Mouse (Mus musculus) embryonic facial prominence, embryonic 10.5 days (tissue): ENCODE results near the gene Mast4. TPM values are rescaled to one million over a fixed set of nuclear protein-coding genes. Genes with fewer than 3 reads are reported as not detected.

Experiments
- DNase-seq: peaks from one replicate; pipeline ENCODE4 v3.0.0-alpha.2; 2017; ENCODE audit warnings: low spot score
- H3K27ac ChIP-seq: fragments of 300-500 bp; sonication (generic); replicated peaks from 2 replicates; pipeline ENCODE4 v1.5.1; 2016; ENCODE audit warnings: mild to moderate bottlenecking
- H3K27me3 ChIP-seq: fragments of 300-500 bp; sonication (generic); replicated peaks from 2 replicates; pipeline ENCODE4 v1.6.1; 2016; ENCODE audit warnings: low read depth, mild to moderate bottlenecking; ENCODE audit not compliant: poor library complexity, severe bottlenecking
- H3K36me3 ChIP-seq: fragments of 300-500 bp; sonication (generic); replicated peaks from 2 replicates; pipeline ENCODE4 v1.6.1; 2016; ENCODE audit warnings: mild to moderate bottlenecking, moderate library complexity
- H3K4me1 ChIP-seq: fragments of 300-500 bp; sonication (generic); 2 replicates; pipeline ENCODE4 v1.6.1; 2016
- H3K4me3 ChIP-seq: fragments of 300-500 bp; sonication (generic); 2 replicates; pipeline ENCODE4 v1.5.1; 2016; ENCODE audit warnings: mild to moderate bottlenecking, moderate library complexity
- H3K9me3 ChIP-seq: fragments of 300-500 bp; sonication (generic); 2 replicates; pipeline ENCODE4 v1.6.1; 2016; ENCODE audit warnings: mild to moderate bottlenecking
- WGBS: fragments of 180-500 bp; shearing (Covaris S2); methylation state at CpG from one replicate; pipeline ENCODE4 v1.1.7; 2016; 5-methylcytosine and 5-hydroxymethylcytosine counted together
- polyA plus RNA-seq: library from polyadenylated mRNA; unstranded; fragments of >200 nt; fragmentation: Nextera tagmentation; extraction: Ambion mirVana; gene quantifications from 2 replicates; pipeline ENCODE4 v1.2.1, GENCODE M21; 2016

The Mast4 gene
- polyA plus RNA-seq, 1 experiment from 2014 or later, result 23.0 TPM

DNA sequence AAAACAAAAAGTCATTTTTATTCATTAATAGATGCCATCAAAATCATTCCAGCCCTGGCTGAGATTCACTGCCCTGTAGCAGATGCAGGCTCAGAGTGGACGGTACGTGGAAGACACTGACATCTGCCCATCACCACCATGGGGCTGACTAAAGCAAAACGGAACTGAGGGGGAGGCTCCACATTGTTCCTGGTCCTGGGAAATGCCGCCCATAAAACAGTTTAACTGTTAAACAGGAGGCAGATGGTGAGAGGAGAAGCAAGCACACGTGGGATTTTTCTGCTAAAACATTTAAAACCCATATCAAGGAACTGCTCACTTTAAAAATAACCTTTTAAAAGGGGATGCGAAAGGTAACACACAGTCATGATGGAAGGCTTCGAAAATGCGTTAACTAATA lies 499.0 kb downstream of the Mast4 start:
- DNase-seq, result no peak
- 85% methylated on average over 8 of the region's 8 CpGs for whole genome bisulfite sequencing
- no peaks in the 10 kb centered on the region for H3K27me3 ChIP-seq
- no peak overlapping the region for H3K27ac ChIP-seq
- H3K4me3 ChIP-seq, result no peak overlapping the region
- H3K36me3 ChIP-seq, result peaks cover 4% of the 10 kb centered on the region
- H3K4me1 ChIP-seq, result peaks cover 4% of the 10 kb centered on the region
- no peaks in the 10 kb centered on the region for H3K9me3 ChIP-seq

DNA sequence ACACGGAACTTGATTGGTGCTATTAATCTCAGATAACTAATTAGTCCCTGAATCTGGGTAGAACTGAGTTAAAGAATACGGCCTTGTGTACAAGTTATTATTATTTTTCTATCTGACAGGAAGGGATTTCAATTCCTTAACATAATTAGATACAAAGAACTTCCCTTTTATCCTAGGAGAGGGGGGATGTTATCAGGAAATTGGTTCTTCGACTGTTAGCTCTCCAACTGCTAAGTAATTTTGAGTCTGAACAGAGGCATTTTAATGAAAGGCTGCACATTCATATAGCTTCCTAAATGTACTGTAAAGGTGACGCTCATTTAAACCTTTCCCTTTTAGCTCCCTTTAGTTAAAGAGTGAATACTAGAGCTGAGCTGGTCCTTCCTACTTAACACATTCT lies 516.0 kb downstream of the Mast4 start:
- Histone ChIP-seq H3K9me3 (no peaks in the 10 kb centered on the region), H3K27ac (no peak overlapping the region), H3K27me3 (no peaks in the 10 kb centered on the region), H3K36me3 (no peaks in the 10 kb centered on the region; the same call in 1 of the 2 replicates), H3K4me1 (peaks cover 9% of the 10 kb centered on the region), H3K4me3 (no peak overlapping the region)
- DNase-seq, result no peak
- 72% methylated on average over 4 of the region's 4 CpGs for WGBS

DNA sequence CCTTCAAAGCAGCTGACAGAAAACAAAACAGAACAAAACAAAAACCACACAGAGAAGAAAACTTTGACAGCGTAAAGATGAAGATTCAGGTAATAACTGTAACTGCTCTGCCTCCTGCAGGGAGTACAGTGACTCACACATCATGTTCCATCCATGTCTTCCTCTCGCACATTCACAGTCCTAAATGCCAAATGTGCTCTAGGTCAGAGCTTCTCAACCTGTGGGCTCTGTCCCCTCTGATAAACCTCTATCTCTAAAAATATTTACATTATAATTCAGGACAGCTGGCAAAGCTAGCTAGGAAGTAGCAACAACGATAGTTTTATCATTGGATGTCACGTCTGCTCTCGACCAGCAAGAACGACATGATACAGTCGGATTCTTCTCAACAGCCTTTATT lies 517.6 kb downstream of the Mast4 start:
- Histone ChIP-seq H3K27me3 (no peaks in the 10 kb centered on the region), H3K9me3 (no peaks in the 10 kb centered on the region), H3K4me1 (peaks cover 13% of the 10 kb centered on the region), H3K4me3 (no peak overlapping the region), H3K27ac (no peak overlapping the region), H3K36me3 (no peaks in the 10 kb centered on the region)
- WGBS, result 93% methylated on average over 7 of the region's 7 CpGs
- no peak for DNase-seq

DNA sequence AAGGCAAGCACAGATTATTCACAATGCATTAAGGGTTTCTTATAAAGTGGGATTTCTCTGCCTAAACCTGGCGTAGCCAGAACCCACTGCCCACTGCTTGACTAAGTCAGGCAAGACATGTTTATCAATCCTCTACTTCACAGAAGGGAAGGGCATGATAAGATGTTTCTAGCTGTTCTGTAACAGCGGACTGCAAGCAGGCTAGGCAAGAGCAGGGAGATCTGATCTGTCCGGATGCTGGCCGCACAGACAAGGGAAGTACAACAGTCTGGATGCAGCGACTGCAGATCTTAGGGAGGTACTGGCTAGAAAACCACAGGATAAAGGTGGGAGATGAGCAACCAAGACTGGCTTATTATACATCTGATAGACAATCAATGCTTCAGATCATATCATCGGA lies 519.1 kb downstream of the Mast4 start:
- DNase-seq, result no peak
- H3K27ac ChIP-seq, result no peak overlapping the region
- no peak overlapping the region for H3K4me3 ChIP-seq
- 95% methylated on average over 6 of the region's 6 CpGs for WGBS
- H3K27me3 ChIP-seq, result no peaks in the 10 kb centered on the region
- H3K4me1 ChIP-seq, result peaks cover 29% of the 10 kb centered on the region
- no peaks in the 10 kb centered on the region for H3K36me3 ChIP-seq
- H3K9me3 ChIP-seq, result no peaks in the 10 kb centered on the region

DNA sequence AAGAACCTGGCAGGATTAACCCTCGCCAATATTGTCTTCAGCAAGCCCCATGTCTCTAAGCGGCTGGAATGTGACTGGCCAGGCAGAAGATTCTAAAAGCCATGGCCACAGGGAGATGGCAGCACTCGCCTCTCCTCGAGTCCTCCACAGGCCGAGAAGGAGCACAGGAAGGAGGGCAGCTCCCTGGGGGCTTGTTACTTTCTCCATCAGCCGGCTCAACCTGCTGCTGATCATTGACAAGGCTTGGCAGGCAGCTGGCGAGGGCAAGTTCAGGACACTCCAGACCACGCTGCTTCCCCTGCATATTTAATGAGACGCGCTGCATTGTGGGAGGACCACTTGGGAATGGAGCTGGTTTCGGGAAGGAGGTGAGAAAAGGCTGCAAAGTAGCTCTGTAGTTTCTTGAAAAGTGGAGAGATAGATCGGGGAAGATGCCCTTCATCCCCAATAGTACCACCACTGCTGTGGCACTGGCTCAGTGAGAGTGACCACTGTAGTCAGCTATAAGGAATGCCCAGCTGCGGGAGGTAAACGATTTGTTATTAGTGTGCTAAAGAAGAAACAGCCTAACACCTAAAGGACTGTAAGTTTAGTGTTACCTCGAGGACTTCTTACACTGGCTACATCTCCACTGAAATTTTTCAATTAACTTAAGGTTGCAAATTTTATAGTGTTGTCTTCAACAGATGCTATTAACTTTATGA lies 523.0 kb downstream of the Mast4 start:
- Histone ChIP-seq H3K27ac (peak overlapping the region; percentile 48), H3K36me3 (no peaks in the 10 kb centered on the region), H3K27me3 (no peaks in the 10 kb centered on the region), H3K4me3 (peak overlapping the region; percentile 46), H3K4me1 (peaks cover 21% of the 10 kb centered on the region), H3K9me3 (no peaks in the 10 kb centered on the region)
- peak; percentile 74 for DNase-seq
- 20% methylated on average over 15 of the region's 15 CpGs for WGBS

DNA sequence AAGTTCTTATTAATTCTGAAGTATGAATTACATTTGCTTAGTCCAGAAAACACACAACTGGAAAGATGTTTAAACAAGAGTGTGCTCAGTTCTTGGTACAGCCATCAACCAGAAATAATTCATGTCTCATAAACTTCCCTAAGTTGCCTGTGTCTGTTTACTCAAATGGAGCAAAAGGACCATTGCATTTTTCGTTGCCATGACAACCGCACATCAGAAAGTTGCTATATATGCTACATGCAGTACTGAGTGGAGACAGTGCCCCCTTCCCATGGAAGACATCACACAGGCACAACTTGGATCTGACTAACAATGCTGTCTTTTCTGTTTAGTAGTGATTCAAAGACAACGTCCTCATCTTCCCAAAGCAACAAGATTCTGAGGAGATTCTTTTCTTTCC lies 527.6 kb downstream of the Mast4 start:
- WGBS, result 91% methylated on average over 3 of the region's 3 CpGs
- Histone ChIP-seq H3K4me3 (no peak overlapping the region), H3K36me3 (peaks cover 7% of the 10 kb centered on the region; the same call in 1 of the 2 replicates), H3K27ac (no peak overlapping the region), H3K9me3 (no peaks in the 10 kb centered on the region), H3K27me3 (no peaks in the 10 kb centered on the region), H3K4me1 (peaks cover 37% of the 10 kb centered on the region)
- DNase-seq, result no peak

DNA sequence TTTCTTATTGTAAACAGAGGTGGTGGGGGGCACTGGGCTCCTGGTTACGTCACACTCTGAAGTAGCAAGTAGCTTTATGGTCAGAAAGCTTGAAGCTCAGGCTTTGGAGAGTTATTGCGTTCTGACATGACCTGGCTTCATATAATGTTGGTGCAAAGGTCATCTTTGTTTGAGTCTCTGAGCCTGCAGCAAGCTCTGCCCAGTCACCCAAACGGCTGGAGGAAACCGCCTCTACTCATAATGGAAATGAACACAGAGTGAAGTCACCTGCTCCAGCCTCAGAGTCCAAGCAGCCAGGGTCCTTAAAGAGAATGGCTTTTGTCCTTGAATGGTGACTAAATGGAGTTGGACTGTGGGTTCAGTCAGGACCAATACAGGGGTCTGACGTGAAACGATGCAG lies 529.1 kb downstream of the Mast4 start:
- H3K36me3 ChIP-seq, result peaks cover 7% of the 10 kb centered on the region; the same call in 1 of the 2 replicates
- 81% methylated on average over 6 of the region's 6 CpGs for WGBS

DNA sequence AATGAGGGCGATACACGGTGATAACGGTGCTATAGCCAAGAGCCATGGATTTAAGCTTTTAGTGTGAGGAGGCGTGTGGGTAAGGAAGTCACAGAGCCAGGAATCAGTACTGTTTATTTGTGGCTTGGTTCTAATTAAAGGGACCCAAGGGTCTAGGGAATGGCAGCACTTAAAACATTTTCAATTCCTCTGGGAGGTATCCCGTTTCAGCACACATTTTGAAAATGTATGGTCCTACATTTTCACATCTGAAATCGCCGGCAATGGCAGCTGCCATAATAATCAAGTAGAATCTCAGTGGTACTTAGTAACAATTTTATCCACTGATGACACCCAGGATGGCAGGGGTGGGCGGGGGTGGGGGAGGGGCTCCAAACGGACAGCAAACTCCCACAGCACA lies 531.1 kb downstream of the Mast4 start:
- Histone ChIP-seq H3K9me3 (no peaks in the 10 kb centered on the region), H3K27me3 (no peaks in the 10 kb centered on the region), H3K27ac (0 out of 2 replicates have a peak overlapping the region, but pooled peaks have one; percentile 69), H3K4me1 (peaks cover 20% of the 10 kb centered on the region), H3K36me3 (peaks cover 7% of the 10 kb centered on the region; the same call in 1 of the 2 replicates), H3K4me3 (no peak overlapping the region)
- DNase-seq, result no peak
- WGBS, result 63% methylated on average over 9 of the region's 9 CpGs

More for the DNA sequence above, 529.1 kb downstream of the Mast4 start:
- Histone ChIP-seq H3K9me3 (no peaks in the 10 kb centered on the region), H3K4me1 (peaks cover 22% of the 10 kb centered on the region), H3K27me3 (no peaks in the 10 kb centered on the region), H3K27ac (0 out of 2 replicates have a peak overlapping the region, but pooled peaks have one; percentile 3), H3K4me3 (no peak overlapping the region)
- DNase-seq, result no peak

DNA sequence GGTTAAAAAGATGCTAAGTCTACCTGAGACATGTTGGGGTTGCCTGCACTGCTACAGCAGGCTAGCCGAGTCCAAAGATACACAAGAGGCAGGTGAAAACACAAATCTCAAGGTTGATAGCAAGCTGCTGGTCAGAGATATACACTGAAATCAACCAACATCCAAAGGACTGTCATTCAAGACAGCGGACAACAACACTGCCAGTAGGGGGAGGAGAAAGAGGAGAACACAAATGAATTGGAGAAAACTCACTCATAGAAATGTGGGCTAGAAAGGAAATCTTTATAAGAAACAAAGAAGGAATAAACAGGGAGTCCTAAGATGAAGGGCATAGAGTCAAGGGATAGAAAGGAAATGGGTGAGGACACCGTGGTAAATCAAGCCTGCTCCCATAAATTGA lies 542.1 kb downstream of the Mast4 start:
- Histone ChIP-seq H3K9me3 (no peaks in the 10 kb centered on the region), H3K4me1 (peaks cover 12% of the 10 kb centered on the region), H3K27me3 (no peaks in the 10 kb centered on the region), H3K27ac (no peak overlapping the region), H3K36me3 (peaks cover 62% of the 10 kb centered on the region), H3K4me3 (no peak overlapping the region)
- DNase-seq, result no peak
- 91% methylated on average over 3 of the region's 3 CpGs for WGBS

DNA sequence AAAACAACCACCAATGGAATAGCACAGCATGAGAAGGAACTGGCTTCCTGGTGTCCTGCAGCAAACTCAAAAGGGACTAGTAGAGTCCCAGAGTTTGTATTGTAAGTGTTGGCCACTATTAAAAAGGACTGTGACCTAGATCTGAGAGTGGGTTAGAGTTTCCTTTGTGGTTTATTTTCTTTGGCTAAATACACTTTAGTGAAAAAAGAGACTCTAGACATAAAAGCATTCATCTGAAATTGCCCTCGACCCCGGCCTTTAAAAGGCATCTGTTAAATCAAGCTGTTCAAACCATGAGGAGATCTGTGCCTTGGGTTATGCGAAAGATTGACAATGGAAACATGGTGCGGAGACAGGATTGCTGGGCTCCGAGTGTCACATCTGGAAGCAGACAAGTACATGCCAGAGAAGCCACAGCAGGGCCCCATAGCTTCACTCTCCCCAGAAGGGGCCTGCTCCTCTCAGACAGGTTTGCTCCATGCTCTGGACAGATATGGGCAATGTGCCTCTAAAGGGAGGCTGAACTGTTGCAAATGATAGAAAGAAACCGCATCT lies 543.6 kb downstream of the Mast4 start:
- 43% methylated on average over 6 of the region's 6 CpGs for WGBS
- DNase-seq, result peak; percentile 45
- H3K9me3 ChIP-seq, result no peaks in the 10 kb centered on the region
- 0 out of 2 replicates have a peak overlapping the region, but pooled peaks have one; percentile 46 for H3K27ac ChIP-seq
- no peak overlapping the region for H3K4me3 ChIP-seq
- H3K36me3 ChIP-seq, result peaks cover 56% of the 10 kb centered on the region
- H3K27me3 ChIP-seq, result no peaks in the 10 kb centered on the region
- peaks cover 12% of the 10 kb centered on the region for H3K4me1 ChIP-seq

DNA sequence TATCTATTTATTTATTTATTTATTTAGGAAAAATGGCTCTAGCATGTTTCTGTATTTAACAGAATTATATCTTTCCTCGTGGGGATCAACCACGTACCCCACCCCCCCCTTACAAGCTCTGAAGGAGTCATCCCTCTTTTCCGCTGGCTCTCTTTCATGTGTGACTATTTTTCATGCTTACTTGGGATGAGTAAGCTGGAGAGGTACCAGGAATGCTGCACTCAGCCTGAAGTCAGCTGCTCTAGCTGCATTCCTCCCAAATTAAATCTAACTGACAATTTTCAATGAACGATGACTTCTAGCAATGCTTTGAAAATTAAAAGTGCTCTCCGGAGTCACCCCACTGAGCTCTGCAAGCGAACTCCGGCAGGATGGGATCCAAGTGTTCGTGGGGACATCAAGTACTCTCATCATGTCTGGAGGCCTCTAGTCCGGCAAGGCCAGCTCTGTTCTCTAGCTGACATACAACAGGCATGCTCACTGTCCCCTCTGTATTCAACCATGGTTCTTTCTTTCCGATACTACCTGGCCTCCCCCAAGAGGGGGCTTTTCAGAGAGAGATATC lies 547.5 kb downstream of the Mast4 start:
- Histone ChIP-seq H3K36me3 (peaks cover 44% of the 10 kb centered on the region), H3K4me1 (peaks cover 12% of the 10 kb centered on the region), H3K27ac (no peak overlapping the region), H3K27me3 (no peaks in the 10 kb centered on the region), H3K9me3 (no peaks in the 10 kb centered on the region), H3K4me3 (no peak overlapping the region)
- no peak for DNase-seq
- 94% methylated on average over 10 of the region's 10 CpGs for WGBS

DNA sequence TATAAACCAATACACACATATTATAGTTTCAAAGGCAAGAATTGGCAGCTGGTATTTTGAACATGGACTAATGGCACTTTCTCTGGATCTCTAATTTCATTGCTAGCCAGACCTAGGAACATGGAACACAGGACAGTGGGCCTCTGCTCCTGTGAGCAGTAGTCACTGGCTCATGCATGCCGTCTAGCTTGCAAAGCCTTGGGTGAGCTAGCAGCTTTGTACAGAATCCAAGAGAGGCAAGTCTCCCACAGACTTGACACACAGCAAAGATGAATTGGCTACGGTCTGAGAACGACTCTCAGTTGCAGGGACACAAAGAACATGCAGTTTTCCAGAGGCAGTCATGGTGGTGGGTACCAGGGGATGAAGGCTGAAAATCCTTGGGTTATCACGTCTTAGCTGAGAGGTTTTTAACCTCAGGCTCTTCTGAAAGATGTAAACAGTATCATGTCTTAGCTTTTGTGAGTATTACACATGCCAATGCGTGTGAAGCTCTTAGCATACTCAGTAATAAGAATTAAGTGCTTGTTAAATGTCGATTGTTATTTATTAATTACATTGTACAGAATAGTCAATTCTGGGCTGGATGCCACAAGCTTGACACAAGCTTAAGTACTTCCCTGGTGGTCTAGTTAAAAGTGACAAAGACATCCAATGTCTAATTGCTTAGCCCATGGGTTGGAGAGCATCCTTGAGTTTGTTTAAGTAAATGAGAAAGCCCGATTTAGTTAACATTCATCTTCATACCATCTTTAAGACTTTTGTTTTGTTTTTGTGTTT lies 550.6 kb downstream of the Mast4 start:
- no peaks in the 10 kb centered on the region for H3K9me3 ChIP-seq
- H3K27me3 ChIP-seq, result no peaks in the 10 kb centered on the region
- no peaks in the 10 kb centered on the region for H3K4me1 ChIP-seq
- 89% methylated on average over 7 of the region's 7 CpGs for WGBS
- no peak for DNase-seq
- H3K27ac ChIP-seq, result no peak overlapping the region
- peaks cover 66% of the 10 kb centered on the region for H3K36me3 ChIP-seq
- H3K4me3 ChIP-seq, result no peak overlapping the region
